Mouse (Mus musculus) small intestine, adult 2 months (tissue): ENCODE data around the gene Npff.

Source experiments
- CTCF ChIP-seq: fragments of 200-500 bp; IDR thresholded peaks from 2 replicates; pipeline ENCODE4 v1.5.1; 2012; ENCODE audit warnings: low read depth, mild to moderate bottlenecking, control low read depth, inconsistent platforms, low read length, moderate library complexity, mixed read lengths; ENCODE audit not compliant: insufficient replicate concordance, insufficient read length; ENCODE audit errors: extremely low read depth
- POLR2A ChIP-seq: fragments of 200-500 bp; IDR thresholded peaks from 2 replicates; pipeline ENCODE4 v1.6.1; 2012; ENCODE audit warnings: low read depth, mild to moderate bottlenecking, control low read depth, inconsistent platforms, low read length, moderate library complexity

DNA sequence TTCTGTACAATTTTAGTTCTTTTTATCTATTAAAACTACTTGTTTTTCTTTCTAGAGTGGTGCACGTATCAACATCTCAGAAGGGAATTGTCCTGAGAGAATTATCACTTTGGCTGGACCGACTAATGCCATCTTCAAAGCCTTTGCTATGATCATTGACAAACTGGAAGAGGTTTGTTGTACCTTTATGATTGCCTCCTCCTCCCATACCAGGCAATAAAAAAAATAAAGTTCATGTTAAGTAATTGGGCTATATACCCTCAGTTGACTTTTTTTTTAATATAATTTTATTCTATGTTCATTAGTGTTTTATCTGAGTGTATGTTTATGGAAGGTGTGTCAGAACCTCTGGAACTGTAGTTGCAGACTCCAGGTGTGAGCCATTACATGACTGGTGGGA, 50.2 kb downstream of the Npff start:
- TF ChIP-seq CTCF (no peak), POLR2A (no peak)
